Mouse (Mus musculus) heart, embryonic 13.5 days (tissue): ENCODE results near the gene Slc16a12. TPM values are rescaled to one million over a fixed set of nuclear protein-coding genes. Genes with fewer than 3 reads are reported as not detected.

Experiments
- ATAC-seq: fragments of 200-750 bp; cut with Nextera tagmentation; 2 replicates; pipeline ENCODE4 v1.8.0; 2017; ENCODE audit warnings: moderate TSS enrichment; ENCODE audit not compliant: insufficient number of reproducible peaks, low FRiP score, low TSS enrichment; ENCODE audit errors: extremely low read depth
- H3K27ac ChIP-seq: fragments of 300-500 bp; sonication (generic); replicated peaks from 2 replicates; pipeline ENCODE4 v1.5.1; 2015; ENCODE audit warnings: moderate library complexity, mild to moderate bottlenecking, inconsistent platforms
- H3K27me3 ChIP-seq: fragments of 300-500 bp; sonication (generic); replicated peaks from 2 replicates; pipeline ENCODE4 v1.6.1; 2015; ENCODE audit warnings: mild to moderate bottlenecking, inconsistent platforms
- H3K36me3 ChIP-seq: fragments of 300-500 bp; sonication (generic); 2 replicates; pipeline ENCODE4 v1.6.1; 2015; ENCODE audit warnings: mild to moderate bottlenecking, inconsistent platforms
- H3K4me1 ChIP-seq: fragments of 300-500 bp; sonication (generic); 2 replicates; pipeline ENCODE4 v1.6.1; 2015; ENCODE audit warnings: inconsistent platforms
- H3K4me2 ChIP-seq: fragments of 300-500 bp; sonication (generic); 2 replicates; pipeline ENCODE4 v1.6.1; 2015; ENCODE audit warnings: inconsistent platforms, mild to moderate bottlenecking, moderate library complexity
- H3K4me3 ChIP-seq: fragments of 300-500 bp; sonication (generic); 2 replicates; pipeline ENCODE4 v1.5.1; 2015; ENCODE audit warnings: moderate library complexity, mild to moderate bottlenecking, inconsistent platforms
- H3K9ac ChIP-seq: fragments of 300-500 bp; sonication (generic); 2 replicates; pipeline ENCODE4 v1.6.1; 2015; ENCODE audit warnings: inconsistent platforms, mild to moderate bottlenecking, moderate library complexity
- H3K9me3 ChIP-seq: fragments of 300-500 bp; sonication (generic); 2 replicates; pipeline ENCODE4 v1.6.1; 2016; ENCODE audit warnings: inconsistent platforms
- WGBS: fragments of 180-500 bp; shearing (Covaris S2); methylation state at CpG from one replicate; pipeline ENCODE4 v1.1.7; 2015; ENCODE audit warnings: mixed read lengths; 5-methylcytosine and 5-hydroxymethylcytosine counted together
- microRNA-seq: library from miRNA; unstranded; fragments of <30 nt; microRNA quantifications from one replicate; pipeline ENCODE4, GENCODE M21; 2016
- polyA plus RNA-seq: library from polyadenylated mRNA; unstranded; fragments of >200 nt; fragmentation: Nextera tagmentation; extraction: Ambion mirVana; gene quantifications from 2 replicates; pipeline ENCODE4 v1.2.1, GENCODE M21; 2015

The Slc16a12 gene
- polyA plus RNA-seq, 1 experiment from 2014 or later = 16.4 TPM

DNA sequence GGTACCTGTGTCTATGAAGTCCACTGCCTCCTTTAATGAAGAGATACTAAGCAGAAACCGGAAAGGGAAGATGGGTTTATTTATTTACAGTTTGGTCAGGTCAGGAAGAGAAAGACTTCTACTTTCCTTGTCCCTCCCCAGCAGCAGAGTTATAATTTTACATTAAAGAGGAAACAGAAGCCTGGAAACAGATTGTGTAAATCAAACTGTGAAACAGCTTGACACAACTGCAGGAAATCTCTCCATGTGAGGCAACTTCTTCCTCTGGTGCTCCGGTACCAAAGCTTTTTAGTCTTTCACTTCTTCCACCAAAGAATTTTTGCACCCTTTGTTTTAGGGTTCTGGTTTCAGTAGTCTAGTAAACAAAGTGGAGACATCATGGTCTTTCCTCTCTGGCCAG is 113.6 kb downstream of the Slc16a12 start:
- H3K4me1 ChIP-seq = no peaks in the 10 kb centered on the region
- no peaks in the 10 kb centered on the region for H3K9me3 ChIP-seq
- H3K9ac ChIP-seq = no peak overlapping the region
- no peak for ATAC-seq
- WGBS = 53% methylated on average over 2 of the region's 2 CpGs
- H3K36me3 ChIP-seq = no peaks in the 10 kb centered on the region
- no peak overlapping the region for H3K4me3 ChIP-seq
- no peak overlapping the region for H3K27ac ChIP-seq
- H3K4me2 ChIP-seq = no peak overlapping the region
- peaks cover 7% of the 10 kb centered on the region; the same call in 1 of the 2 replicates for H3K27me3 ChIP-seq

GRCm38 (mm10) chr19:34631487-34631886 is 115.6 kb downstream of the Slc16a12 start:
- Histone ChIP-seq H3K4me2 (no peak overlapping the region), H3K27me3 (no peaks in the 10 kb centered on the region), H3K9me3 (no peaks in the 10 kb centered on the region), H3K4me3 (no peak overlapping the region), H3K9ac (no peak overlapping the region), H3K4me1 (no peaks in the 10 kb centered on the region), H3K36me3 (no peaks in the 10 kb centered on the region), H3K27ac (no peak overlapping the region)
- no peak for ATAC-seq

GRCm38 (mm10) chr19:34627496-34627895 is 119.6 kb downstream of the Slc16a12 start:
- Histone ChIP-seq H3K9me3 (no peaks in the 10 kb centered on the region), H3K36me3 (no peaks in the 10 kb centered on the region), H3K4me1 (no peaks in the 10 kb centered on the region), H3K9ac (no peak overlapping the region), H3K27ac (no peak overlapping the region), H3K4me2 (no peak overlapping the region), H3K4me3 (no peak overlapping the region), H3K27me3 (no peaks in the 10 kb centered on the region)
- no peak for ATAC-seq
- WGBS = 61% methylated on average over 2 of the region's 2 CpGs

GRCm38 (mm10) chr19:34624663-34625062 is 122.4 kb downstream of the Slc16a12 start:
- H3K4me2 ChIP-seq = no peak overlapping the region
- H3K4me1 ChIP-seq = no peaks in the 10 kb centered on the region

DNA sequence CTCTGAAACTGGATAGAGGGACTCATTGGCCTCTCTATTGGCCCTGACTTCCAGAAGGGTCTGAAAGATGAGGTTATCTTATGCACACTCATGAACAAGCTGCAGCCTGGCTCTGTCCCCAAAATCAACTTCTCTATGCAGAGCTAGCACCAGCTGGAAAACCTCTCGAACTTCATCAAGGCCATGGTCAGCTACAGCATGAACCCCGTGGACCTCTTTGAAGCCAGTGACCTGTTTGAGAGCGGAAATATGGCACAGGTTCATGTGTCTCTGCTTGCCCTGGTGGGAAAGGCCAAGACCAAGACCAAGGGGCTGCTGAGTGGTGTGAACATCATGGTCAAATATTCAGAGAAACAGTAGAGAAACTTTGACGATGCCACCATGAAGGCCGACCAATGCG is 123.3 kb downstream of the Slc16a12 start:
- Histone ChIP-seq H3K36me3 (no peaks in the 10 kb centered on the region), H3K4me3 (no peak overlapping the region), H3K9me3 (no peaks in the 10 kb centered on the region), H3K4me2 (no peak overlapping the region), H3K4me1 (no peaks in the 10 kb centered on the region), H3K9ac (no peak overlapping the region), H3K27me3 (no peaks in the 10 kb centered on the region), H3K27ac (no peak overlapping the region)
- no peak for ATAC-seq
- 84% methylated on average over 6 of the region's 6 CpGs for whole genome bisulfite sequencing

More at GRCm38 (mm10) chr19:34624663-34625062, 122.4 kb downstream of the Slc16a12 start:
- H3K9me3 ChIP-seq = no peaks in the 10 kb centered on the region
- H3K4me3 ChIP-seq = no peak overlapping the region
- no peaks in the 10 kb centered on the region for H3K27me3 ChIP-seq
- H3K9ac ChIP-seq = no peak overlapping the region
- no peak for ATAC-seq
- WGBS = 68% methylated on average over 4 of the region's 4 CpGs
- H3K27ac ChIP-seq = no peak overlapping the region
- H3K36me3 ChIP-seq = no peaks in the 10 kb centered on the region

DNA sequence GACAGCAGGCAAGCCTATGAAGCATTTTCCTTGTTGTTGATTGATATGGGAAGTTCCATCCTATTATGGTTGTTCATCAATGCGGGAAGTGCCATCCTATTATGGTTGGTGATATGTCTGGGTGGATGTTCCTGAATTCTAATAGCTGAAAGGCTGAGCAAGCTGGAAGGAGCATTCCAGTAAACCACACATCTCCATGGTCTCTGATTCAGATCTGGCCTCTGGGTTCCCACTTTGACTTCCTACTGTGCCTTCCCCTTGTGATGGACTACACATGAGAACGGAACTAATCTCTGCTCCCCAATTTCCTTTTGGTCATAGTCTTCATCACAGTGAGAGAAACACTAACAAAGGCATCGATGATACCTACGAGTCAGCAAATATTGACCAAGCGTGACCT is 126.2 kb downstream of the Slc16a12 start:
- Histone ChIP-seq H3K4me1 (no peaks in the 10 kb centered on the region), H3K27ac (no peak overlapping the region), H3K27me3 (no peaks in the 10 kb centered on the region), H3K9me3 (no peaks in the 10 kb centered on the region), H3K4me2 (no peak overlapping the region), H3K36me3 (no peaks in the 10 kb centered on the region), H3K9ac (no peak overlapping the region), H3K4me3 (no peak overlapping the region)
- ATAC-seq = no peak
- WGBS = 87% methylated on average over 5 of the region's 5 CpGs

Small RNA genes within 50 kb of the gene (microRNA-seq; reads per million reads assigned to microRNA genes)
- gene Gm27476 = not detected

Other genes with a start within 250 kb of the Slc16a12 start
- 31.1 and 33.9 TPM in 2 replicates for gene Lipa, start 219.8 kb downstream of the Slc16a12 start, polyA plus RNA-seq
- 6.2 and 8.0 TPM in 2 replicates for gene Ifit2, start 196.6 kb downstream of the Slc16a12 start, polyA plus RNA-seq
- 1.5 and 1.6 TPM in 2 replicates for gene Ifit3, start 163.8 kb downstream of the Slc16a12 start, polyA plus RNA-seq
- 1.5 and 1.6 TPM in 2 replicates for gene Ifit1bl1, start 145.3 kb downstream of the Slc16a12 start, polyA plus RNA-seq
- gene Ifit3b, start 139.3 kb downstream of the Slc16a12 start, polyA plus RNA-seq = 0.37 and 1.0 TPM in 2 replicates
- gene Ifit1bl2, start 106.5 kb downstream of the Slc16a12 start, polyA plus RNA-seq = 0.72 and 0.98 TPM in 2 replicates
- gene Ifit1, start 106.4 kb downstream of the Slc16a12 start, polyA plus RNA-seq = 0.88 and 1.3 TPM in 2 replicates
- 9.0 and 10.1 TPM in 2 replicates for gene Pank1, start 132.2 kb upstream of the Slc16a12 start, polyA plus RNA-seq
- 33.5 and 36.0 TPM in 2 replicates for gene Kif20b, start 175.1 kb upstream of the Slc16a12 start, polyA plus RNA-seq